Mouse (Mus musculus) cerebellum, adult 2 months (tissue): ENCODE data around the gene Klf2. TPM values are rescaled to one million over a fixed set of nuclear protein-coding genes. Genes with fewer than 3 reads are reported as not detected.

Experiments
- DNase-seq, 2 experiments: peaks; one replicate each; pipeline ENCODE4 v3.0.0; 2021
- H3K27ac ChIP-seq: fragments of 200-500 bp; 2 replicates; pipeline ENCODE4 v1.5.1; 2012; ENCODE audit warnings: low read length, control low read depth, inconsistent platforms; ENCODE audit not compliant: insufficient read depth
- H3K27me3 ChIP-seq: fragments of 200-500 bp; 2 replicates; pipeline ENCODE4 v1.6.1; 2012; ENCODE audit warnings: inconsistent platforms, mild to moderate bottlenecking, low read length, moderate library complexity; ENCODE audit not compliant: control insufficient read depth, insufficient read depth
- H3K4me1 ChIP-seq: fragments of 200-500 bp; 2 replicates; pipeline ENCODE4 v1.6.1; 2011; ENCODE audit warnings: low read length; ENCODE audit not compliant: control insufficient read depth, insufficient read depth
- H3K4me3 ChIP-seq: fragments of 200-500 bp; replicated peaks from 2 replicates; pipeline ENCODE3; 2011; ENCODE audit warnings: mild to moderate bottlenecking, low read depth, low read length, control low read depth; ENCODE audit not compliant: insufficient read depth
- CTCF ChIP-seq: fragments of 200-500 bp; IDR thresholded peaks from 2 replicates; pipeline ENCODE4 v1.5.1; 2011; ENCODE audit warnings: low read depth, mild to moderate bottlenecking, control low read depth, low read length, moderate library complexity, borderline replicate concordance; ENCODE audit not compliant: insufficient read depth
- POLR2A ChIP-seq: fragments of 200-500 bp; IDR thresholded peaks from 2 replicates; pipeline ENCODE4 v1.6.1; 2011; ENCODE audit warnings: low read length, control low read depth, borderline replicate concordance; ENCODE audit not compliant: insufficient read depth
- WGBS: fragments of 180-500 bp; shearing (Covaris S2); methylation state at CpG from one replicate; pipeline ENCODE4 v1.1.7; 2018; 5-methylcytosine and 5-hydroxymethylcytosine counted together
- polyA plus RNA-seq: library from polyadenylated mRNA; depleted of rRNA; stranded (reverse); fragments of >200 nt; gene quantifications from 2 replicates; pipeline ENCODE4 v1.2.3, GENCODE M21; 2012

The Klf2 gene
- polyA plus RNA-seq, 1 experiment = 6.3 TPM

DNA sequence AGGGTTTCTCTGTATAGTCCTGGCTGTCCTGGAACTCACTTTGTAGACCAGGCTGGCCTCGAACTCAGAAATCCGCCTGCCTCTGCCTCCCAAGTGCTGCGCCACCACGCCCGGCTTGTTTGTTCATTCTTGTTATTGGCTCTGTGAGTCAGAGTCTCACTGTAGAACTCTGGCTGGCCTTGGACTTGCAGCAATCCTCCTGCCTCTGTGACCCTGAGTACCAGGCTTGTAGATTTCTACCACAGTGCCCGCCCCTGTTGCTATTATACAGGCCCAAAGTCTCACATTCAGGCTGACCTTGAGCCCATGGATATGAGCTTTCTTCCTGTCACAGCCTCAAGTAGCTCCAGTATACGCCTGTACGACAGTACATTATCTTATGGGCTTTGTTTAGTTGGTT, 22.3 kb upstream of the Klf2 start:
- no peak for TF ChIP-seq POLR2A
- TF ChIP-seq CTCF = no peak
- no peak overlapping the region for H3K27ac ChIP-seq
- no peak overlapping the region for H3K4me3 ChIP-seq
- WGBS = 97% methylated on average over 8 of the region's 8 CpGs
- no peak for DNase-seq
- H3K27me3 ChIP-seq = no peaks in the 10 kb centered on the region
- peaks cover 9% of the 10 kb centered on the region; the same call in 1 of the 2 replicates for H3K4me1 ChIP-seq

DNA sequence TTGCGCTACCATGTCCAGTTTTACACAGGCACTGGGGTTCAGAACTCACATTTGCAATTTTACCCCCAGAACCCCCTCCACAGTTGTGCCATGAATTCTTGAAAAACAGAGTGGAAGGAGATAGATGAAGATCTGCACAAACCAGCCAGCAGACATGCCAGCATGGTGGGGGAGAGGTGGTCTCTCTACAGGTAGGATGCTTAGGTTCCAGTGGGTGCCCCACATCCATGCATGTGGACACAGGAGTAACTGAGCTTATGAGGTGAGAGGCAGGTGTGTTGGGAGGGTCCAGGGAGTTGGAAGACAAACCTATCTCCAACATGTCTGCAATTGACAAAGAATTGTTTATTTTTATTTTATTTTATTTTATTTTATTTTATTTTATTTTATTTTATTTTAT, 19.9 kb upstream of the Klf2 start:
- H3K27me3 ChIP-seq = no peaks in the 10 kb centered on the region
- H3K27ac ChIP-seq = no peak overlapping the region
- TF ChIP-seq CTCF = no peak
- TF ChIP-seq POLR2A = no peak
- H3K4me3 ChIP-seq = no peak overlapping the region
- DNase-seq = no peak
- H3K4me1 ChIP-seq = peaks cover 9% of the 10 kb centered on the region; the same call in 1 of the 2 replicates
- 100% methylated on average over 1 of the region's 1 CpGs for WGBS

DNA sequence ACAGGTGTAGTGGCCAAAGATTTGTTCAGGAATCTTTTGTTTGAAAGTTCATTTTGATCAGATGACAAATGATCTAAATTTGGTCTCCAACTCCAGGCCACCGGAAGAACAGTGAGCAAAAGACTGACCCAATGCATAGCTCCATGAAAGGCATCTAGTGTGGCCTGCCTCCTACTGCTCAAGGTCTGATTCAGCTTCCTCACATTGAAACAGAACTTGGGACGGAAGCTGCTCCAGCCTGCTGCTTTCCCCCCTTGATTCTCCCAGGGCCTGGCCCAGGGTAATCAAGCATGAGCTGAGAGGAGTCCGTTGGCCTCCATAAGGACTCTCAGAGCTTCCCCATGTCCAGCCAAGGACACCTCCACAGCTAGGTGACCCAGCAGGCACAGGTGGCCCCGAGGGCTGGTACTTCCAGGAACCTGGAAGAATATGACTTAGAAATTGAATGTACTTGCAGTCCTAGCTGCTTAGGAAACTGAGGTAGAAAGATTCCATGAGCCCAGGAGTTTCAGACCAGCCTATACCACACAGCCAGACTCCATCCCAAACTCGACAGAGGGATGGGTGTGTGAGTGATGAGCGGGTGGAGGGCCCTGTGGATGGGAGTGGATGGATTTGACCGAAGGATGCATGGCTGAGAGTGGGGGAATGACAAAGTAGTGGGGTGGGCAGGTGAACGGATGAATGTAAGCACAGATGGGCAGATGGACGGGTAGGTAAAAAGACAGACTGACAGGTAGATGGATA, 18.0 kb upstream of the Klf2 start:
- no peaks in the 10 kb centered on the region for H3K27me3 ChIP-seq
- TF ChIP-seq POLR2A (no peak), CTCF (no peak)
- DNase-seq = no peak
- WGBS = 76% methylated on average over 9 of the region's 9 CpGs
- H3K27ac ChIP-seq = no peak overlapping the region
- H3K4me1 ChIP-seq = no peaks in the 10 kb centered on the region; the same call in 1 of the 2 replicates
- no peak overlapping the region for H3K4me3 ChIP-seq

DNA sequence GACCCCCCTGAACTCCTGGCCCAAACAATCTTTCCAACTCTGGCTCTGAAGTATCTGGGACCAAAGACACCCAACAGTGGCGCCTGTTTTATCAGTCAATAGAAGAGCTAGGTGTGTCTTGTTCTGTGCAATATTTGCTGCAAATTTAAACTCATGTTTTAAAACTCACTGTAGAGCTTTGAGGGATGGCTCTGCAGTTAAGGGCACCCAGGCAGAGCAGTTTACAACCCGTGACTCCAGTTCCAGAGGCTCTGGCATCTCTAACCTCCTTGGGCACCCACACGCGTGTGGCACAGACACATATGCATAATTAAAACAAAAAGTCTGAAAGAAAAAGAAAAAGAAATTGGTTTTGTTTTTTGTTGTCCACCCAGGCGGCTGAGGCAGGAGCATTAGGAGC, 17.3 kb upstream of the Klf2 start:
- Histone ChIP-seq H3K27ac (no peak overlapping the region), H3K4me3 (no peak overlapping the region), H3K27me3 (no peaks in the 10 kb centered on the region), H3K4me1 (no peaks in the 10 kb centered on the region)
- DNase-seq = no peak
- no peak for TF ChIP-seq CTCF
- TF ChIP-seq POLR2A = no peak
- 87% methylated on average over 5 of the region's 5 CpGs for WGBS

DNA sequence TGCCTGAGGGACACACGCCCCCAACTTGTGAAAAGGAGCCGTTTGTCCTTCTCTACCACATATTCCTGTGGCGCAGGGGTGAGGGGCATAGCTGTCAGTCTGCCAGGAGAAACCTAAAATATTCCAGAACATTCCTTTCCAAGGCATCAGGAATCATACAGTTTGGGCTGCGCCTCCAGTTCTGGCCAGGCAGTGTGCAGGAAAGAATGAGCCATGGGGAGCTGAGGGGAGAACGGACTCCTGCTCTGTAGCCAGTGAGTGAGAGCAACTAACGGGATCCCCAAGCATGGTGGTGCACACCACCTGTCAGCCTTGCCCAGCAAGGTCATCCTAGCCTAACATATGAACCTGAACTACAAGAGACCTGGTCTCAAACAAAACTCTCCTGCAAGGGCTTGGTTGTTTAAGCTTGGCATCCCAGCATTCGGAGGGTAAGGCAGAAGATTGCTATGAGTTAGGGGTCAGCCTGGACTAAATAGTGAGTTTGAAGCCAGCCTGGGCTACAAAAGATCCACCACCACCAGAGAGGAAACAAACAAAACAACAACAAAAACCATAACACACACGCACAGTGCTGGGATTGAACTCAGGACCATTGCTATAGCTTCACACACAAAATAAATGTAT, 15.7 kb upstream of the Klf2 start:
- Histone ChIP-seq H3K4me3 (no peak overlapping the region), H3K4me1 (no peaks in the 10 kb centered on the region), H3K27me3 (no peaks in the 10 kb centered on the region), H3K27ac (no peak overlapping the region; the same call in 1 of the 2 replicates)
- no peak for DNase-seq
- no peak for TF ChIP-seq POLR2A
- no peak for TF ChIP-seq CTCF
- 64% methylated on average over 8 of the region's 8 CpGs for WGBS

DNA sequence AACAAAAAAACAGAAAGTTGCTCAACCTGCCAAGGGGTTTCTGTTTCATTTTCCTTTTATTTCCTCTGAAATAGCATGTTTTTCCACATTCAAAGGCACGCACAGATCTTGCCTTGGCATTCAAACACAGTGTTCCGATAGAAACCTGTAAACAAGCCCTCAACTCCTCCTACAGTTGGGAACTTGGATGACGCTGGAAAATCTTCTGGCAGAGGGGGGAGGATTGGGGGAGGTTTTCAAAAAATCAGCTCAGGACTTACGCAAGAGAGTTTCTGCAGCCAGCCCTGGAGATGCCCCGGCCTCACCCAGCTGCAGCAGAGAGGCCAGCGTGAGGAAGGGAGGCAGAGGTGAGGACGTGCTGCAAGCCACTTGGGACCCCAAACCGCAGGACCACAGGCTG, 15.2 kb upstream of the Klf2 start:
- no peak overlapping the region for H3K4me3 ChIP-seq
- no peak overlapping the region for H3K27ac ChIP-seq
- no peaks in the 10 kb centered on the region for H3K27me3 ChIP-seq
- WGBS = 63% methylated on average over 8 of the region's 8 CpGs
- DNase-seq = no peak
- TF ChIP-seq CTCF = no peak
- TF ChIP-seq POLR2A = no peak
- H3K4me1 ChIP-seq = no peaks in the 10 kb centered on the region

DNA sequence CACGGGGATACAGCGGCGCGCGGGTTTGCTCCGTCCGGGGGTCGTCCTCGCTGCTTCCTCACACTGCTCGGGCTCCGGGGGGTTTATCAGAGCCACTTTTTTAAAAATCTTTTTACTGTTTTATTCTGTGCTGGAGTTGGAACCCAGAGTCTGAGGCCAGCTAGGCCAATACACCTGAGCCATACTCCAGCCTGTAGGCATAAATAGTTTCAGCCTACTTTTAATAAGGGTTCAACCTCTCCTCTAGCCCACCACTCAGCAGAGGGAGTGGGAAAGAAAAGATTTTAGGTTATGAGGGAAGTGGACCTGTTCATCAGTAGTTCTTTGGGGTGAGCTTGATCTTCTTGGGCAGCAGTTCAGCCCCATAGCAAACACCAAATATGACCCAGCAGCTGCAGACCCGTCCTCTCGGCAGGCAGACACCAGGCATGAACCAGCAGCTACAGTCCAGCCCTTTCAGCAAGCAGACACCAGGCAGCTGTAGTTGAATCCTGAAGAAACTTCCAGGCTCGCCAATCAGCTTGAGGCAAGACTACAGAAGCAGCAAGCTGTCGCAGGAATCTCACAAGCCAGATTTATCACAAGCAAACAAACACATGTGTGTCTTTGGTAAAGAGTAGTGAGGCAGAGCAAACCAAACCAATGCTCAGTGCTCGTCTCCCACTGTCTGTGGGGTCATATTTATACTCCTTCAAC, 13.5 kb upstream of the Klf2 start, which contains the start of gene Gm10282:
Gene Gm10282 (minus strand): TSS at position 51 of the 696 bp plus-strand sequence.
- no peak within 1 kb of the TSS for H3K27ac ChIP-seq
- H3K4me3 ChIP-seq = no peak within 1 kb of the TSS
- no peaks in the 10 kb centered on the region for H3K4me1 ChIP-seq
- DNase-seq = no peak
- TF ChIP-seq POLR2A (no peak), CTCF (no peak)
- H3K27me3 ChIP-seq = no peaks in the 10 kb centered on the region
- WGBS = 75% methylated on average over 16 of the region's 16 CpGs

DNA sequence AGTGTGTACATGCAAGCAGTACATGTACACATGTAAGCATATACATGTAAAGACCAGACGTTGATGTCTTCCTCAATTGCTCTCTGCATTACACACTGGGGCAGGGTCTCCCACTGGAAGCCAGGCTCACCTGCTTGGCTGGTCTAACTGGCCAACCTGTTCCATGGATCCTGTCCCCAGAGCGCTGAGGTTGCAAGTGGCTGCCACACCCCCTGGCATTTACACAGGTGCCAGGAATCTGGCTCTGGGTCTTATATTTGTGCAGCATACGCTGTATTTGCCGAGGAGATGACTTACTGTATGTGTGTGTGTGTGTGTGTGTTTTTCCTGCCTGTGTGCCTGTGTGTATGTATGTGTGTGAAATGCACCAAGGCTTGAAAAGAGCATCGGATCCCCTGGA, 11.9 kb upstream of the Klf2 start:
- DNase-seq = no peak
- Histone ChIP-seq H3K27ac (no peak overlapping the region), H3K4me1 (peaks cover 4% of the 10 kb centered on the region), H3K27me3 (no peaks in the 10 kb centered on the region), H3K4me3 (no peak overlapping the region)
- TF ChIP-seq POLR2A (no peak), CTCF (no peak)
- 89% methylated on average over 5 of the region's 5 CpGs for whole genome bisulfite sequencing
